Mouse (Mus musculus) ES-E14 (cell line): ENCODE results near the gene Ccnk.

Experiments
- CHD2 ChIP-seq: IDR thresholded peaks from 2 replicates; pipeline ENCODE4 v1.6.1; 2014; ENCODE audit warnings: mild to moderate bottlenecking, low read depth, low read length, inconsistent platforms
- HCFC1 ChIP-seq: IDR thresholded peaks from 2 replicates; pipeline ENCODE4 v1.6.1; 2012; ENCODE audit warnings: low read length, inconsistent platforms, borderline replicate concordance; ENCODE audit not compliant: insufficient read depth
- MAFK ChIP-seq: IDR thresholded peaks from 2 replicates; pipeline ENCODE4 v1.6.1; 2014; ENCODE audit warnings: mild to moderate bottlenecking, low read depth, low read length, inconsistent platforms; ENCODE audit not compliant: insufficient read depth
- ZC3H11A ChIP-seq: IDR thresholded peaks from 2 replicates; pipeline ENCODE4 v1.6.1; 2012; ENCODE audit warnings: low read depth, mild to moderate bottlenecking, inconsistent platforms, low read length, borderline replicate concordance
- ZNF384 ChIP-seq: IDR thresholded peaks from 2 replicates; pipeline ENCODE4 v1.6.1; 2012; ENCODE audit warnings: low read depth, low read length, inconsistent platforms

DNA sequence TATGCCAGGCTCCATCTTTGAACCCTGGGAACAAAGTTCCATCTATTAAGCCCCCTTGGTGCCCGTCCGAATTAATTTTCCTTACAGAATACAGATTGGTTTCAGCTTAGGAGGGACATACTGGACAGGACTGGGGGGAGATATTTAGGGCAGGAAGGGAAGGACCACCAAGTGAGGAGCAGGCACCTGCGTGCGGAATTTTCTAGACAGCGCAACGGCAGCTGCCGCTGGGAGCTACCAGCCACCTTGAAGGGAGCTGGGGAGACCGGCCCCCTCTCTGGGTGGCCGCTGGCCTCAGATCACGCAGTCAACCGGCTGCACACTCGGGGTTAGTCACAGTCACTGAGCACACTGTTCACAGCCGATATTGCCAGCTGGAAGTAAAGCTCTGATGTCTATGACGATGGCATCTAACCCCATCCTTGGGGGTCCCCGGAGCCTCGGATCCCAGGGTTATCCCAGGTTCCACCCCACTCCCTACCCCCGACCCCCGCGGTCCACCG is 62.9 kb downstream of the Ccnk start:
- no peak for TF ChIP-seq HCFC1
- no peak for TF ChIP-seq CHD2
- TF ChIP-seq MAFK = no peak
- TF ChIP-seq ZNF384 = no peak
- TF ChIP-seq ZC3H11A = no peak
